Mouse (Mus musculus): ENCODE data around the gene Prrt4.
A peak's percentile ranks its signal among the peaks of the same experiment; 100 is the strongest.

Prrt4 gene

DNA sequence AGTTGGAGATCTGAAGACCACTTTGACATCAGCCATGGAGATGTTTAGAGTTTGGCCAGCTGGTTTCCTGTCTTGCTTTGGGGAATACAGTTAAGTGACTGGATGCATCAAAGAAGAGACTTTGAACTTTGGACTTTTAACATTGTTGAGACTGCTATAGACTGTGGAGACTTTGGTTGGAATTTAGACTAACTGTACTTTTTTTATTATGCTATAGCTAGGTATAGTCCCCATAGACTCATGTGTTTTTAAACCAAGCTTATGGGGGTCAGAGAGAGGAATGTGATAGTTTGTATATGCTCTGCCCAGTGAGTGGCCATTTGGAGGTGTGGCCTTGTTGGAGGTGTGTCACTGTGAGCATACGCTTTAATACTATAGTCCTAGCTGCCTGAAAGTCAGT lies 29.4 kb downstream of the Prrt4 start:
- no peak for DNase-seq (ENCODE audit: low spot score)

DNA sequence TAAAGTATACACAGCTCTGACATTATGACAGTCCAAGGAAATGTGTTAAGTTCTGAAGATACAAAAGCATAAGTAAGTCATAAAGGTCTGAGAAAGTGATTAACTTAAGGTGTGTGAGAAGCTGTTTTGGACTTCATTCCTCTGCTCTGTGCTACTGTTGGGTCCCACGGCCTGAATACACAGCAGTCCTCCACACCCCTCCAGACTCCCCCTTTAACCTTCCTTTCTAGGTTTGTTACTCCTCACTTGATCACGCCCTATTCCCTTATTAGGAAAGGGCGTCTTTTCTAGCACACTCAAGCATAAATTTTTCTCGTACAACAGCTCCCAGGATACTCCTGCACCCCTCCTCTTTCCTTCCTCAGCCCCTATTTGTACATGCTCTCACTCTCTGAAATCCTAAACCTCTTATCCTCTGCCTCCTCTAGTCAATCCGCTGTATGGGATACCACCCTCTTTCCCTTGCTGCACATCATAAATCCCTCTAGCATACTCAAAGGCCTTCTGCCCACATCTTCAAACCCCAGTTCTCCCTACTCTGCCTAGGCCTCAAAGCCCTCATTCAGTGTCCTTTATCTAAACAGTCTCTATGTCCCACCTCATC lies 31.9 kb downstream of the Prrt4 start:
- DNase-seq (ENCODE audit: low spot score): no peak

DNA sequence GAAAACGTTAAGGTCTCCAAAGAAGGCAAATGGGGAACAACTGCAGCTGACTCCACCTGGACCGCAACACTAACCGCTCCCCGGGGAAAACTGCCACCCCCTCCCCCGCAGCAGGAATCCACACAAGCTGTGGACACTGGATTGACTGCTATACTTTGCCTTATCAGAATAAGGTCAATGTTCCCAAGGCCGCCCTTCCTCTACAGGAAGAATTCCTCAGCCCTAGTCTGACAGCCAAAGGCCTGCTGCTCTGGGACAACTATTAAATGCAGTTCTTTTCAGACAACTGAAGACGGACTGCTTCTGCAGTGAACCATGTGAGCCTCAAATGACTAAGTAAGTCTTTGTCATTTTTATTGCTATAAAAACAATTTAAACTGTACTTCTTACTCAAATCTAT lies 32.7 kb downstream of the Prrt4 start:
- DNase-seq (ENCODE audit: low spot score): no peak

DNA sequence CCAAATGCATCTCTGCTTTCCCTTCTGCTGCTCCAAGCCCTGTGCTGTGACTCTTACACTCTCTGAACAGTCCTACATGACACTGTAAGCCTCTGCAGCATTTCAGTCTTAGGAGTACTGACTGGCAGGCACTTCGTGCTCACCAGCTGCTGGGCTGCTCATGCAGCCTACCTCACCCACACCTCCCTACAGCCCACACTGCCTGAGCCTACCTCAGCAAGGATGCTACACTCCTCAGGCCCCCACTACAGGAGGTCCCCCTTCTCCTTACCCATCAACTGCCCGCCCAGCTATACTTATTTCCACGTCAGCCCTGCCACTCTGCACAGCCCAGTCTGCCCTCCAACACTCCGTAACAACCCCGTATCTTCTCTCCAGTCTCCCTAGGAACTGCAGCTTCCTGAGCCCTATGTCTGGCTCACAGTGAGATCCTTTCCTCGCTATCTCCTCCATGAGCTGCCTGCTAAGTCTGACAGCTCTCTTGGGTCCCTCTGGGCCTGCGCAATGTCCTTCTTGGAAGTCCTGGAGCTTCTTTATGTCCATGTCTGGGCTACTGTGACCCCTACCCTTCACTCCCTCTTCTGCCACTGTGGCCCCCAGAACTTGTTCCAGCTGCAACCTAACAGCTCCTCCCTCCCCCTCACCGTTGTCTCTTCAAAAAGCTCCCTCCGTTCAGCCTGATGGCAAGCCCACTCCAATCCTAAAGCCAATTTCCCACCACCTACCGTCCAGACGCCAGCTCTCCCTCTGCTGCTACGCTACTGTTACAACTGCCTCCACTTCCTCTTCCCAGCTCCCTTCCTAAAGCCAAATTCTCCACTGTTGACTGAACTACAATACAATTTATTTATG lies 33.7 kb downstream of the Prrt4 start:
- no peak for DNase-seq (ENCODE audit: low spot score)

DNA sequence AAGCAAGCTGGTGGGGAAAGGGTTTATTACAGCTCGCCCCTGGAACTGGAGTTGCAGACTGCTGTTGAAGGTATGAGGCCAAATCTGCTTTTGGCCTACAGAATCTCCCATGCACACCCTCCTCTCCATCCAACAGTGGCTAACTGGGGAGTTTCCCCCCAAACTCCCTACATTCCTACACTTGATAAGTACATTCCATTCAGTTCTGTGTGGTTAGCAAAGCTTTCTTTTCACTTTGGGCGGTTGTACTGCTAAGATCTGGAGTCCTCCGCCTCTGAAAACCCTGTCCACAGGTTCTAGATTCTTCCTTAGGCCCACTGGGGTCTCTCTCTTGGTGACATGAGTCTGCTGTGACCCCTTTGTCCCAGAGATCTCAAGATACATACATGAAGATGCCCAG lies 34.4 kb downstream of the Prrt4 start:
- DNase-seq (ENCODE audit: low spot score): no peak

DNA sequence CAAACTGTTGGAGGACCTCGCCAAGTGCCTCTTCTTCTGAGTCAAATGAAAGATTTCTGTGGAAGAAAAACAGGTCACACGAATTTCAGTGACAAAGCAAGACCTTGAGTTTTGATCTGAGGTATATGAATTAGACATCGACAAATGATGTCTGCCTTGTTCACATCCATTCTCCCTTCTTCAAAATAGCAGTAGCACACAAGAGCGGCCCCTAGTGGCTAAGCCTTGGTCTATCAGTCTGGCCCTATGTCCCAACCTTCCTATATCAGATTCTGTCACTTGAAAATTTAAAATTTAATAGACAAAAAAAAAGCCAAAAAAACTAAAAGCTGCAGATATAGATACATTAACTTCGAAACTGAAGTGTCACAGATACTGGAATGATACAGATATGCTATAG lies 35.8 kb downstream of the Prrt4 start:
- peak; percentile 65 for DNase-seq (ENCODE audit: low spot score)

DNA sequence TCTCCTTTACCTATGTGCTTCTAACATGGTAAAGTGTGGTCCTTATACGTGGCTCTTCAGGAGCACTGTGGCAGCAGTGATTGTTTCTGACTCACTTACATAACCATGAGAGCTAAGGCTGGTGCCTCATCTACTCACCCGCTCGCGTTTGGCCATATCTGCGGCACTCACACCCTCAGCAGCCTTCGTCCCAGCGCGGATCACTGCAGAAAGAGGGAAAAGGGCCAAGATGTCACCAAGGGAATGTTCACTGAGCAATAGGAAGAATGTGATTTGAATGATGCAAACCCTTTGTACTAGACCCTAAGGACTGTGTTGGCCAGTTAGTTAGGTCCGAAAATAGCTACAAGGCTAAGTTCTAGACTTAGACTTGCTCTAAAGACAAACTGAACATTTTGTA lies 41.9 kb downstream of the Prrt4 start:
- DNase-seq (ENCODE audit: low spot score): no peak

DNA sequence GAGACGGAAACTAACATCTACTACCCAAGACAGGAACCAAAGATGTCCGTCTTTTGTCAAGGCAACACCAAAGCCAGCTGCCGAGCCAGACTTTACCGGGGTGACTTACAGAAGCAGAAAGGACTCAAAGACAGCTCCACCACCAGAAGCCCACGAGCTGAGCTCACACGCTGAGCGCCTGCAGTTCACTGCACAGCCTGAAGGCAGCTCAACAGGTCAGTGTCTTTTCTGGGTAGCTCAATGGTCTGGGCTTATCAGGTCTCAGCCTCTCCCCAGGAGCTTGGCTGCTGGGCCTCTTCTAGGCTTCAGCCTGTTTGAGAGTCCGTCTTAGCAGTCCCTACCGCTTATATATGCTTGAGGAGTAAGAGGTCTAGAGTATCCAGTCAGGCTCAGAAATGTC lies 46.3 kb downstream of the Prrt4 start:
- no peak for DNase-seq (ENCODE audit: low spot score)

DNA sequence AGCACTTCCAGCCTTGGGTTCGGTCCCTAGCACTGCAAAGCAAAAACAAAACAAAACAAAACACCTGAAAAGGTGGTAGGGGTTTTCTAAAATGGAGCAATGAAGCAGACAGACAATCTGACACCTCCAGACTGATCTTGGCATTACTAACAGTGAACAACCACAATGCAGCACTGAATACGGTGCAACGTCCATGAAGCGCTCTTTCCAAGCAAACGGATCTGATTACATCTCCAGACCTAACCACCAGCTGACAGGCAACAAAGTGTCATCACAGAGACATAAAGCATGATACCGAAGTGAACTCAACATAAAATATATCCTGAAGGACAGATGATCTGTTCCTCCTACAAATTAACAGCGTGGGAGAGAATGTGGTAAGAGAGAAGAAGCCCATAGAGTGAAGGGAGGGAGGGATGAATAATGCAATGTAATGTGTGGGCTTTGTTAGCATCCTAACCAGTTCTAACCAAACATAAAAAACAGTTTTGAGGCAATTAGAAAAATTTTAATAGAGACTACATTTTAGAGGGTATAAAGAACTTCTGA lies 52.4 kb downstream of the Prrt4 start:
- DNase-seq (ENCODE audit: low spot score): no peak

DNA sequence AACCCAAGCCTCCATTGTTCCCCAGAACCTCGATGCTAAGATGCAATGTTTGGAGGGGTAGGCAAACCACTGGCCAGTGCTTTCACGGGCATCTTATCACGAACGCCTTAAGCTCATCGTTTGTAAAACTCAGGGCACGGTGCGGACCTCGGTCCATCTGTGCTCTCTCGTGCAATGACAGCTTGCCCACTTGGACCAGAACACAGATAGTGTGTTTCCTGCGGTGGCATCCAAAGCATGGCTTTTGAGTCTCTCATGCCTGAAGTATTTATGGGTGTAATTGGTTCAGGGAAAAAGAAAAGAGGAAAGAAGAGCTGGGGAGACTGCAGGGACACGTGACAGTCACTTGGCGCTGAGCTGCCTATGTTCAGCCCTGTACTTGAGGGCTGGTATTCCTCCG lies 59.4 kb downstream of the Prrt4 start:
- DNase-seq (ENCODE audit: low spot score): no peak

Data from embryo, embryonic 10 days (tissue).